Mouse (Mus musculus) cerebellum, postnatal 25 days (tissue): ENCODE results near the gene Fam163a.
"Not testable (repeated sequence)": the region's sequence is repeated elsewhere in the genome, so short reads cannot be mapped to it uniquely, and the experiment has no call there.

Experiments used
- DNase-seq, 2 experiments: peaks; one replicate each; pipeline ENCODE4 v3.0.0; 2021; ENCODE audit warnings: mixed read lengths in 2 of 2

Fam163a gene

GRCm38 (mm10) chr1:156074575-156074974, 130.3 kb downstream of the Fam163a start:
- no peak for DNase-seq

GRCm38 (mm10) chr1:156073169-156073821, 131.5 kb downstream of the Fam163a start:
- no peak for DNase-seq

GRCm38 (mm10) chr1:156070106-156070505, 134.7 kb downstream of the Fam163a start:
- DNase-seq, result no peak

- no peak for DNase-seq
Measured at GRCm38 (mm10) chr1:156066133-156066532, 138.7 kb downstream of the Fam163a start.

- DNase-seq, result no peak
Measured at GRCm38 (mm10) chr1:156062193-156062592, 142.6 kb downstream of the Fam163a start.

- DNase-seq, result no peak
Measured at GRCm38 (mm10) chr1:156058207-156058606, 146.6 kb downstream of the Fam163a start.

- DNase-seq, result peak; percentile 35 to 64
Measured at GRCm38 (mm10) chr1:156046688-156047087, 158.1 kb downstream of the Fam163a start.

- DNase-seq, result no peak
Measured at GRCm38 (mm10) chr1:156044211-156044611, 160.6 kb downstream of the Fam163a start.

GRCm38 (mm10) chr1:156043027-156043426, 161.8 kb downstream of the Fam163a start:
- peak; percentile 49 to 70 for DNase-seq

GRCm38 (mm10) chr1:156042481-156042880, 162.3 kb downstream of the Fam163a start:
- no peak for DNase-seq

- no peak for DNase-seq
Measured at GRCm38 (mm10) chr1:156041451-156042241, 163.2 kb downstream of the Fam163a start.

- peak; percentile 91 to 95 for DNase-seq
Measured at GRCm38 (mm10) chr1:156040731-156041401, 164.0 kb downstream of the Fam163a start.

- not testable (repeated sequence) for DNase-seq
Measured at GRCm38 (mm10) chr1:156039989-156040388, 164.8 kb downstream of the Fam163a start.

- peak in 1 of 2 experiments; percentile 14 for DNase-seq
Measured at GRCm38 (mm10) chr1:156037144-156037583, 167.7 kb downstream of the Fam163a start.

GRCm38 (mm10) chr1:156035930-156036737, 168.7 kb downstream of the Fam163a start, which contains the start of gene Tor1aip1:
Gene Tor1aip1 (minus strand): TSS chr1:156036480.
- peak; percentile 99 for DNase-seq

- DNase-seq, result peak in 1 of 2 experiments; percentile 90
Measured at GRCm38 (mm10) chr1:156035269-156035929, 169.4 kb downstream of the Fam163a start, which contains the start of gene Tor1aip2. Gene Tor1aip2 (plus strand): TSS chr1:156035403.

GRCm38 (mm10) chr1:156034661-156035060, 170.2 kb downstream of the Fam163a start:
- no peak for DNase-seq

GRCm38 (mm10) chr1:156033921-156034320, 170.9 kb downstream of the Fam163a start:
- DNase-seq, result no peak

GRCm38 (mm10) chr1:156028340-156028975, 176.4 kb downstream of the Fam163a start:
- no peak for DNase-seq

- DNase-seq, result no peak
Measured at GRCm38 (mm10) chr1:156027849-156028248, 177.0 kb downstream of the Fam163a start.
